Mouse (Mus musculus) CH12.LX (cell line): Measurements from ENCODE around the gene Olfr71. TPM values are rescaled to one million over a fixed set of nuclear protein-coding genes. Genes with fewer than 3 reads are reported as not detected.

Experiments
- DNase-seq: peaks from one replicate; pipeline ENCODE4 v3.0.0-alpha.2; 2013; ENCODE audit errors: extremely low read depth
- H3K27ac ChIP-seq: 2 replicates; pipeline ENCODE4 v1.5.1; 2012; ENCODE audit warnings: low read depth, mild to moderate bottlenecking, control low read depth, moderate library complexity; ENCODE audit not compliant: insufficient read depth
- H3K27me3 ChIP-seq: replicated peaks from 2 replicates; pipeline ENCODE3; 2012; ENCODE audit warnings: inconsistent platforms
- H3K36me3 ChIP-seq, 2 experiments: replicated peaks in 1 of 2; 2 replicates each; pipeline versions ENCODE3 to v1.6.1; 2012; ENCODE audit warnings: inconsistent platforms in 1 of 2, low read length in 1 of 2, mild to moderate bottlenecking in 1 of 2, mixed read lengths in 1 of 2, moderate library complexity in 1 of 2; ENCODE audit not compliant: control insufficient read depth in 1 of 2, insufficient read depth in 1 of 2
- H3K4me1 ChIP-seq, 2 experiments: 2 replicates each; pipeline ENCODE4 v1.6.1; 2012; ENCODE audit warnings: inconsistent platforms in 1 of 2, moderate library complexity in 1 of 2; ENCODE audit not compliant: insufficient read depth in 2 of 2, control insufficient read depth in 1 of 2
- H3K4me2 ChIP-seq: 2 replicates; pipeline ENCODE4 v1.6.1; 2012; ENCODE audit warnings: low read depth, mild to moderate bottlenecking, control low read depth; ENCODE audit not compliant: poor library complexity, insufficient read depth, severe bottlenecking
- H3K4me3 ChIP-seq, 3 experiments: fragments of 150-350 bp in 1 of 3; sonication (generic) in 1 of 3; replicated peaks in 1 of 3; 2 replicates each; pipeline versions ENCODE3 to v1.5.1; 2011 to 2012; ENCODE audit warnings: low read depth in 2 of 3, low read length in 2 of 3, mild to moderate bottlenecking in 2 of 3, moderate library complexity in 2 of 3, control low read depth in 1 of 3, improper control_type of control experiment in 1 of 3, inconsistent platforms in 1 of 3, mixed read lengths in 1 of 3; ENCODE audit not compliant: poor library complexity in 1 of 3
- H3K79me2 ChIP-seq: replicated peaks from 2 replicates; pipeline ENCODE4 v1.6.1; 2012; ENCODE audit warnings: mild to moderate bottlenecking, moderate library complexity; ENCODE audit not compliant: control insufficient read depth, poor library complexity, insufficient read depth, severe bottlenecking; ENCODE audit errors: extremely low read depth
- H3K9ac ChIP-seq: 2 replicates; pipeline ENCODE4 v1.6.1; 2012; ENCODE audit warnings: low read depth, mild to moderate bottlenecking, control low read depth, moderate library complexity; ENCODE audit not compliant: insufficient read depth
- H3K9me3 ChIP-seq: replicated peaks from 2 replicates; pipeline ENCODE3; 2012; ENCODE audit warnings: low read length, inconsistent platforms, mixed read lengths
- BHLHE40 ChIP-seq: IDR thresholded peaks from 2 replicates; pipeline ENCODE4 v1.6.1; 2011; ENCODE audit warnings: mild to moderate bottlenecking, low read depth, low read length, improper control_type of control experiment
- CTCF ChIP-seq, 2 experiments: IDR thresholded peaks in 1 of 2; conservative IDR thresholded peaks in 1 of 2; 2 replicates each; pipeline ENCODE4 v1.5.1; 2011 to 2012; ENCODE audit warnings: low read depth in 2 of 2, low read length in 2 of 2, improper control_type of control experiment in 1 of 2, inconsistent platforms in 1 of 2, mild to moderate bottlenecking in 1 of 2, moderate library complexity in 1 of 2
- EP300 ChIP-seq: IDR thresholded peaks from 2 replicates; pipeline ENCODE4 v1.6.1; 2011; ENCODE audit warnings: low read length, improper control_type of control experiment
- ETS1 ChIP-seq: conservative IDR thresholded peaks from 2 replicates; pipeline ENCODE4 v1.6.1; 2012; ENCODE audit warnings: low read depth, mild to moderate bottlenecking, inconsistent platforms, low read length, improper control_type of control experiment, moderate library complexity
- HCFC1 ChIP-seq: IDR thresholded peaks from 2 replicates; pipeline ENCODE4 v1.6.1; 2012; ENCODE audit warnings: low read depth, mild to moderate bottlenecking, inconsistent platforms, low read length, improper control_type of control experiment
- IRF4 ChIP-seq: IDR thresholded peaks from 2 replicates; pipeline ENCODE4 v1.6.1; 2014; ENCODE audit warnings: low read depth, mild to moderate bottlenecking, inconsistent platforms, low read length, improper control_type of control experiment
- JUND ChIP-seq: conservative IDR thresholded peaks from 2 replicates; pipeline ENCODE4 v1.6.1; 2011; ENCODE audit warnings: low read depth, low read length, improper control_type of control experiment
- KAT2A ChIP-seq: IDR thresholded peaks from 2 replicates; pipeline ENCODE4 v1.6.1; 2012; ENCODE audit warnings: low read length, improper control_type of control experiment, inconsistent platforms; ENCODE audit not compliant: insufficient replicate concordance
- MAFK ChIP-seq: IDR thresholded peaks from 2 replicates; pipeline ENCODE4 v1.6.1; 2011; ENCODE audit warnings: low read length, improper control_type of control experiment; ENCODE audit not compliant: insufficient replicate concordance
- MAX ChIP-seq: IDR thresholded peaks from 2 replicates; pipeline ENCODE4 v1.6.1; 2011; ENCODE audit warnings: low read length, improper control_type of control experiment
- MEF2A ChIP-seq: IDR thresholded peaks from 2 replicates; pipeline ENCODE4 v1.6.1; 2014; ENCODE audit warnings: low read depth, mild to moderate bottlenecking, inconsistent platforms, low read length, improper control_type of control experiment, borderline replicate concordance
- MXI1 ChIP-seq: IDR thresholded peaks from 2 replicates; pipeline ENCODE4 v1.6.1; 2011; ENCODE audit warnings: mild to moderate bottlenecking, low read depth, low read length, improper control_type of control experiment
- MYC ChIP-seq: IDR thresholded peaks from 2 replicates; pipeline ENCODE4 v1.6.1; 2011; ENCODE audit warnings: low read depth, mild to moderate bottlenecking, improper control_type of control experiment, low read length
- NELFE ChIP-seq: IDR thresholded peaks from 2 replicates; pipeline ENCODE4 v1.6.1; 2011; ENCODE audit warnings: low read depth, low read length, improper control_type of control experiment
- NRF1 ChIP-seq: IDR thresholded peaks from 2 replicates; pipeline ENCODE4 v1.6.1; 2014; ENCODE audit warnings: low read depth, mild to moderate bottlenecking, inconsistent platforms, low read length, improper control_type of control experiment, moderate library complexity
- PAX5 ChIP-seq: IDR thresholded peaks from 2 replicates; pipeline ENCODE4 v1.6.1; 2012; ENCODE audit warnings: low read length, inconsistent platforms, mixed read lengths
- POLR2AphosphoS2 ChIP-seq: IDR thresholded peaks from 2 replicates; pipeline ENCODE4 v1.6.1; 2011; ENCODE audit warnings: low read depth, low read length, improper control_type of control experiment
- RAD21 ChIP-seq: IDR thresholded peaks from 2 replicates; pipeline ENCODE4 v1.6.1; 2011; ENCODE audit warnings: low read depth, mild to moderate bottlenecking, low read length, improper control_type of control experiment, moderate library complexity
- RCOR1 ChIP-seq: conservative IDR thresholded peaks from 2 replicates; pipeline ENCODE4 v1.6.1; 2012; ENCODE audit warnings: low read depth, mild to moderate bottlenecking, inconsistent platforms, low read length, improper control_type of control experiment
- SMC3 ChIP-seq: IDR thresholded peaks from 2 replicates; pipeline ENCODE4 v1.6.1; 2011; ENCODE audit warnings: low read depth, low read length, improper control_type of control experiment
- TBP ChIP-seq: conservative IDR thresholded peaks from 2 replicates; pipeline ENCODE4 v1.6.1; 2011; ENCODE audit warnings: low read depth, low read length, improper control_type of control experiment
- TCF12 ChIP-seq: IDR thresholded peaks from 2 replicates; pipeline ENCODE4 v1.6.1; 2014; ENCODE audit warnings: low read depth, mild to moderate bottlenecking, inconsistent platforms, low read length, improper control_type of control experiment
- UBTF ChIP-seq: IDR thresholded peaks from 2 replicates; pipeline ENCODE4 v1.6.1; 2012; ENCODE audit warnings: low read depth, mild to moderate bottlenecking, inconsistent platforms, low read length, improper control_type of control experiment, moderate library complexity
- ZC3H11A ChIP-seq: IDR thresholded peaks from 2 replicates; pipeline ENCODE4 v1.6.1; 2012; ENCODE audit warnings: low read depth, mild to moderate bottlenecking, inconsistent platforms, low read length, improper control_type of control experiment
- ZNF384 ChIP-seq: IDR thresholded peaks from 2 replicates; pipeline ENCODE4 v1.6.1; 2012; ENCODE audit warnings: low read depth, low read length, improper control_type of control experiment, inconsistent platforms
- dilution Hi-C: fragments of 300-500 bp; cut with MboI; formaldehyde crosslinking; loops from 2 replicates; pipeline ENCODE4 v1.14.3; 2020; ENCODE audit warnings: low sequenced_read_pairs; ENCODE audit not compliant: extremely low pct_unique_long_range_greater_than_20kb, extremely low pct_ligation_motif_present
- in situ Hi-C: fragments of 300-500 bp; cut with MboI; formaldehyde crosslinking; loops from 3 replicates; pipeline ENCODE4 v1.14.3; 2019; ENCODE audit warnings: low sequenced_read_pairs, low pct_ligation_motif_present, low pct_unique_long_range_greater_than_20kb, mixed read lengths
- polyA plus RNA-seq: library from polyadenylated mRNA; unstranded; fragments of >175 nt; gene quantifications from 2 replicates; pipeline ENCODE4 v1.2.1, GENCODE M21; 2012; ENCODE audit warnings: low read depth; ENCODE audit not compliant: insufficient read length
- total RNA-seq, 2 experiments: library from RNA; depleted of rRNA; stranded (reverse); fragments of 300-350 nt in 1 of 2; fragments of >200 nt in 1 of 2; gene quantifications; 2 replicates each; pipeline ENCODE4 v1.2.3; 2012 to 2014

Olfr71 gene
- total and polyA plus RNA-seq, 3 experiments = not detected

GRCm38 (mm10) chr4:43711821-43712220 lies 1.8 kb upstream of the Olfr71 start:
- no peaks in the 10 kb centered on the region for H3K36me3 ChIP-seq
- H3K27ac ChIP-seq = no peak overlapping the region
- in situ Hi-C loops (loop anchor here (10.0 kb wide), 1 partner anchor 87 kb away; no protein-coding TSS in a partner anchor), dilution Hi-C loops (no loop called here)
- no peaks in the 10 kb centered on the region for H3K9me3 ChIP-seq
- H3K4me1 ChIP-seq = no peaks in the 10 kb centered on the region
- peaks cover 87% of the 10 kb centered on the region for H3K27me3 ChIP-seq
- TF ChIP-seq KAT2A = no peak
- peak; percentile 65; the same call in 1 of the 2 replicates for TF ChIP-seq MEF2A
- TF ChIP-seq ZC3H11A = peak; percentile 53
- TF ChIP-seq SMC3 = peak; percentile 96
- no peak for TF ChIP-seq MAFK
- TF ChIP-seq CTCF (conservative IDR thresholded peaks at IDR 0.05 in 1 of 2, IDR thresholded peaks at IDR 0.05 in 1 of 2; ENCODE audit: low read depth in 2 of 2, low read length in 2 of 2) = peak; percentile 77 to 93
- no peak for TF ChIP-seq TCF12
- TF ChIP-seq MYC = no peak
- peak; percentile 67 for TF ChIP-seq RAD21
- TF ChIP-seq MXI1 = no peak
- DNase-seq = peak; percentile 45
- H3K79me2 ChIP-seq = no peaks in the 10 kb centered on the region
- no peak overlapping the region for H3K9ac ChIP-seq
- H3K4me3 ChIP-seq = no peak overlapping the region
- no peak overlapping the region for H3K4me2 ChIP-seq

- H3K4me3 ChIP-seq = no peak overlapping the region
- H3K4me2 ChIP-seq = no peak overlapping the region
- dilution Hi-C loops = no loop called here
- in situ Hi-C loops = no loop called here
- no peak overlapping the region for H3K27ac ChIP-seq
- H3K4me1 ChIP-seq = no peaks in the 10 kb centered on the region
- no peaks in the 10 kb centered on the region for H3K9me3 ChIP-seq
- DNase-seq = no peak
- H3K9ac ChIP-seq = no peak overlapping the region
- no peaks in the 10 kb centered on the region for H3K36me3 ChIP-seq
- TF ChIP-seq ZC3H11A = no peak
- no peak for TF ChIP-seq MAX
- no peak for TF ChIP-seq EP300
- TF ChIP-seq ZNF384 = no peak
- no peak for TF ChIP-seq UBTF
- TF ChIP-seq KAT2A = no peak
- TF ChIP-seq JUND = no peak
- no peak for TF ChIP-seq NRF1
- TF ChIP-seq POLR2AphosphoS2 = no peak
- no peak for TF ChIP-seq IRF4
- no peak for TF ChIP-seq RCOR1
- TF ChIP-seq BHLHE40 = no peak
- TF ChIP-seq TBP = no peak
- no peak for TF ChIP-seq RAD21
- TF ChIP-seq ETS1 = no peak
- no peak for TF ChIP-seq PAX5
- TF ChIP-seq HCFC1 = no peak
- TF ChIP-seq NELFE = no peak
- no peaks in the 10 kb centered on the region for H3K79me2 ChIP-seq
- peaks cover 93% of the 10 kb centered on the region for H3K27me3 ChIP-seq
Observed at GRCm38 (mm10) chr4:43705991-43706390, 4.1 kb downstream of the Olfr71 start.
